Mouse (Mus musculus) urinary bladder, postnatal 4 days (tissue): Measurements from ENCODE around the gene Olfr1360.

Experiments used
- DNase-seq, 2 experiments: peaks; one replicate each; pipeline ENCODE4 v3.0.0; 2021 to 2022; ENCODE audit warnings: low spot score in 2 of 2

The Olfr1360 gene

GRCm38 (mm10) chr13:21642418-21642817 is 34.8 kb downstream of the Olfr1360 start, which contains the start of gene Olfr11:
Olfr11 (minus strand) TSS chr13:21642518.
- DNase-seq: no peak
